Mouse (Mus musculus) limb, embryonic 10.5 days (tissue): ENCODE data around the gene Prkn. TPM values are rescaled to one million over a fixed set of nuclear protein-coding genes. Genes with fewer than 3 reads are reported as not detected.

Experiments used
- DNase-seq: peaks from one replicate; pipeline ENCODE4 v3.0.0-alpha.2; 2017; ENCODE audit warnings: low spot score
- H3K27ac ChIP-seq: fragments of 300-500 bp; sonication (generic); 2 replicates; pipeline ENCODE4 v1.5.1; 2016; ENCODE audit warnings: mild to moderate bottlenecking
- H3K27me3 ChIP-seq: fragments of 300-500 bp; sonication (generic); 2 replicates; pipeline ENCODE4 v1.6.1; 2016; ENCODE audit warnings: low read depth, mild to moderate bottlenecking; ENCODE audit not compliant: poor library complexity, severe bottlenecking
- H3K36me3 ChIP-seq: fragments of 300-500 bp; sonication (generic); 2 replicates; pipeline ENCODE4 v1.6.1; 2016; ENCODE audit warnings: mild to moderate bottlenecking, moderate library complexity
- H3K4me1 ChIP-seq: fragments of 300-500 bp; sonication (generic); 2 replicates; pipeline ENCODE4 v1.6.1; 2016
- H3K4me3 ChIP-seq: fragments of 300-500 bp; sonication (generic); 2 replicates; pipeline ENCODE4 v1.5.1; 2016; ENCODE audit warnings: mild to moderate bottlenecking, moderate library complexity
- H3K9me3 ChIP-seq: fragments of 300-500 bp; sonication (generic); replicated peaks from 2 replicates; pipeline ENCODE4 v1.6.1; 2016; ENCODE audit warnings: mild to moderate bottlenecking
- WGBS: fragments of 180-500 bp; shearing (Covaris S2); methylation state at CpG from one replicate; pipeline ENCODE4 v1.1.7; 2016; 5-methylcytosine and 5-hydroxymethylcytosine counted together
- polyA plus RNA-seq: library from polyadenylated mRNA; unstranded; fragments of >200 nt; fragmentation: Nextera tagmentation; extraction: Ambion mirVana; gene quantifications from 2 replicates; pipeline ENCODE4 v1.2.1, GENCODE M21; 2016

Prkn gene
- polyA plus RNA-seq, 1 experiment from 2014 or later = 0.85 TPM

GRCm38 (mm10) chr17:12031203-12031942 lies 1191.2 kb downstream of the Prkn start:
- H3K4me1 ChIP-seq = peaks cover 35% of the 10 kb centered on the region
- H3K27me3 ChIP-seq = peaks cover 28% of the 10 kb centered on the region
- H3K4me3 ChIP-seq = peak overlapping the region; percentile 33
- peak; percentile 86 for DNase-seq
- H3K9me3 ChIP-seq = no peaks in the 10 kb centered on the region
- peak overlapping the region; percentile 82 for H3K27ac ChIP-seq
- H3K36me3 ChIP-seq = no peaks in the 10 kb centered on the region
- 1% methylated on average over 10 of the region's 10 CpGs for WGBS

DNA sequence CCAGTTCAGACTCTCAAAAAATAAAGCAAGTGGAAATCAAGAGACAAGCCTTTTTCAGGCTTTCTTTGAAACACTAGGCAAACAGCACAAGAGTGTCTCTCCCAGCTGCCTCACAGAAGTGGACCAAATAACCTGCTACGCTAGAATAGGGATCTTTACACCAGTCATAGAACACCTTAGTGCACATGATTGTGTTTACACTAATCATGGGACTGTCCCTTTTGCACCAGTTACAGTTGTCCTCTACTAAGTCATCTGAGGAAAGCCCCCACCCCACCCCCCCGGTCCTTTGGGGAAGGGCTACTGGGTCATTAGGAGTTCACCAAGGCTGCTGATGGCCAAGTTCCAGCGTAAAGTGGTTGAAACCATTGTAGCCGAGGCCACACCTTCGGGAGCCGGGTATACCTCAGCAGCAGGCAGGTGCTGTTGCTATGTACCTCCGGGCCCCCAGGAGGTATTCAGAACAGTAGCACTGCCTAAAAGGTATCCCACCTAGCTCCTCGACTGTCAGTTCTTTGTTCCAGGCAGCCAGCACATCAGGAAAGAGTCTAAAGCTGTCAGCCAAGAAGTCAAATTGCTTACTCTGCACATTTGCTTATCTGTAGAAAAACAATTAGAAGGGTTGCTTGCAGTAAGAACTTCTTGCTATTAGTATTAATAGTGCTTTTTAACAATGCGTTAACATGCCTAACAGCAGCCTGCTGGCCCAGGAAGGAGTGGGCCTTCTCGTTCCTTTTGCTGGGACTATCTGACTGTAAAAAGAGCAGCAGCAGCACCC lies 1192.0 kb downstream of the Prkn start:
- Histone ChIP-seq H3K9me3 (no peaks in the 10 kb centered on the region), H3K27ac (0 out of 2 replicates have a peak overlapping the region, but pooled peaks have one; percentile 16), H3K4me3 (no peak overlapping the region), H3K4me1 (peaks cover 35% of the 10 kb centered on the region), H3K27me3 (peaks cover 28% of the 10 kb centered on the region), H3K36me3 (no peaks in the 10 kb centered on the region)
- WGBS = 68% methylated on average over 10 of the region's 10 CpGs
- DNase-seq = no peak

DNA sequence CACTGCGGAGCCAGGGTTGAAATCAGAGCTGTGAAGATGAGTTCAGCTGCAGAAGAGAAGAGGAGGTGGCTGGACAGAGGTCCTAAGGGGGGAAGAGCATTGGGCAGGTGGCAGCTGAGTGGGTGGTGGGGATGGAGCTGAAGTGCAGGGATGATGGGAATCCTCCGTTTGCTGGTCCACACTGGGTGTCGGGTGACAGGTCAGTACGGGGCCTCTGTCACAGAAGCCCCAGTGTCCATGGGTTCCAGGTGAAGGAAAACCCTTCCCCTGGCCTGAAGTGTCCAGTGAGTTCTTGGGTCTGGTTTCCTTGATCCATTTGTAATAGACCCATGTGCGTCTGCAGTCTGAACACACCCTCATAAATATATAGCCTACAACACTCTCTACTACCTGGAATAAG lies 1195.2 kb downstream of the Prkn start:
- no peak for DNase-seq

GRCm38 (mm10) chr17:12036205-12036604 lies 1196.0 kb downstream of the Prkn start:
- H3K36me3 ChIP-seq = no peaks in the 10 kb centered on the region

More for the DNA sequence above, 1195.2 kb downstream of the Prkn start:
- H3K9me3 ChIP-seq = no peaks in the 10 kb centered on the region
- peaks cover 27% of the 10 kb centered on the region for H3K4me1 ChIP-seq
- no peaks in the 10 kb centered on the region for H3K36me3 ChIP-seq
- H3K27ac ChIP-seq = no peak overlapping the region
- peaks cover 13% of the 10 kb centered on the region; the same call in 1 of the 2 replicates for H3K27me3 ChIP-seq
- H3K4me3 ChIP-seq = no peak overlapping the region
- 52% methylated on average over 5 of the region's 5 CpGs for WGBS

GRCm38 (mm10) chr17:12037065-12037464 lies 1196.9 kb downstream of the Prkn start:
- H3K27me3 ChIP-seq = peaks cover 12% of the 10 kb centered on the region; the same call in 1 of the 2 replicates
- WGBS = 82% methylated on average over 5 of the region's 5 CpGs
- H3K4me3 ChIP-seq = no peak overlapping the region
- H3K4me1 ChIP-seq = peaks cover 10% of the 10 kb centered on the region; the same call in 1 of the 2 replicates
- H3K9me3 ChIP-seq = no peaks in the 10 kb centered on the region
- H3K36me3 ChIP-seq = no peaks in the 10 kb centered on the region
- DNase-seq = no peak
- H3K27ac ChIP-seq = no peak overlapping the region

More at GRCm38 (mm10) chr17:12036205-12036604, 1196.0 kb downstream of the Prkn start:
- peaks cover 19% of the 10 kb centered on the region for H3K4me1 ChIP-seq
- H3K4me3 ChIP-seq = no peak overlapping the region
- no peaks in the 10 kb centered on the region for H3K9me3 ChIP-seq
- 47% methylated on average over 6 of the region's 6 CpGs for WGBS
- no peak overlapping the region for H3K27ac ChIP-seq
- DNase-seq = peak; percentile 74
- peaks cover 13% of the 10 kb centered on the region; the same call in 1 of the 2 replicates for H3K27me3 ChIP-seq

GRCm38 (mm10) chr17:12037574-12037973 lies 1197.4 kb downstream of the Prkn start:
- peaks cover 7% of the 10 kb centered on the region; the same call in 1 of the 2 replicates for H3K27me3 ChIP-seq
- no peak overlapping the region for H3K4me3 ChIP-seq
- H3K9me3 ChIP-seq = no peaks in the 10 kb centered on the region
- no peak overlapping the region for H3K27ac ChIP-seq
- H3K36me3 ChIP-seq = no peaks in the 10 kb centered on the region
- DNase-seq = no peak
- H3K4me1 ChIP-seq = 0 out of 2 replicates have a peak, but pooled peaks cover 6% of the 10 kb centered on the region
- 94% methylated on average over 2 of the region's 2 CpGs for WGBS

DNA sequence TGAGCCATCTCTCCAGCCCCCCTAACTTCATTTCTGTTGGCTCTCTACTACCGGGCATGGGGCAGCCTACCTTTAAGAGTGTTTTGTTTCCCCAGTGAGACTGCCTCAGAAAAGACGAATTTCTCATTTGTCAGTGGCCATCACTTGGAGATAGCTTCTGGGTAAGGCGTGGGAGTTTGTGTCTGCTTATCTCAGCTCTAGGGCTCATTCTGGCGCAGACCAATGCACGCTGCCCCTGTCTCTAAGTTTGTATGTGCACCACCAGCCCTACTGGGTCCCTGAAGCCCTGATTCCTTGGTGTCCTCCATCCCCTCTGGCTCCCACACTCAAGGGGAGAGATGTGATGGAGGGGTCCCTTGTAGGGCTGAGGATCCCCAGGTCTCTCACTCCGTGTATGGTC lies 1198.3 kb downstream of the Prkn start:
- 67% methylated on average over 6 of the region's 6 CpGs for WGBS
- Histone ChIP-seq H3K27ac (no peak overlapping the region), H3K27me3 (no peaks in the 10 kb centered on the region; the same call in 1 of the 2 replicates), H3K4me1 (0 out of 2 replicates have a peak, but pooled peaks cover 6% of the 10 kb centered on the region), H3K4me3 (no peak overlapping the region), H3K36me3 (no peaks in the 10 kb centered on the region), H3K9me3 (no peaks in the 10 kb centered on the region)
- no peak for DNase-seq

- DNase-seq = peak; percentile 92
- H3K4me1 ChIP-seq = 0 out of 2 replicates have a peak, but pooled peaks cover 6% of the 10 kb centered on the region
- no peaks in the 10 kb centered on the region for H3K9me3 ChIP-seq
- H3K27me3 ChIP-seq = peaks cover 7% of the 10 kb centered on the region; the same call in 1 of the 2 replicates
- no peaks in the 10 kb centered on the region for H3K36me3 ChIP-seq
- H3K4me3 ChIP-seq = no peak overlapping the region
- H3K27ac ChIP-seq = no peak overlapping the region
- 2% methylated on average over 9 of the region's 9 CpGs for WGBS
Observed at GRCm38 (mm10) chr17:12039188-12039587, 1199.0 kb downstream of the Prkn start.

- no peak for DNase-seq
- peak overlapping the region; percentile 42; the same call in 1 of the 2 replicates for H3K27ac ChIP-seq
- H3K4me3 ChIP-seq = no peak overlapping the region
- no peaks in the 10 kb centered on the region for H3K36me3 ChIP-seq
- 81% methylated on average over 3 of the region's 3 CpGs for WGBS
- H3K9me3 ChIP-seq = no peaks in the 10 kb centered on the region
- H3K27me3 ChIP-seq = peaks cover 13% of the 10 kb centered on the region; the same call in 1 of the 2 replicates
- peaks cover 11% of the 10 kb centered on the region for H3K4me1 ChIP-seq
Observed at GRCm38 (mm10) chr17:12039922-12040321, 1199.7 kb downstream of the Prkn start.

DNA sequence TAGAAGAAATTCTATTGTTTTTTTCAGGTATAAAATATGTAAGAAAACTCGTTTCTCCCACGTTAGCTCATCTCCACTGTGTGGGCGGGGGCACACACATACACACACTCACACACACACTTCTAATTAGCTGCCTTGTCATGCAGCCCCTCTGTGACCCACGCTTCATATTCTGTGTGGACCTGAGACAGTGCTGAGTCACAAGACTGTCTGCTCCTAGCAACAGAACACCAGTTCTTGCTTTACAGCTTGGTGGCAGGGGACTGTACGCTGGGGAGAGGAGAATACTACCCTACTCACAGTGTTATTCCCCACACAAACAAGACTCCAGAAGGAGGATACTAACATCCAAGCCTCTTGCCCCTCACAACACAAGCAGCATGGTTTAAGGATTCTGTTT lies 1200.4 kb downstream of the Prkn start:
- 88% methylated on average over 5 of the region's 5 CpGs for WGBS
- no peak for DNase-seq
- no peaks in the 10 kb centered on the region for H3K9me3 ChIP-seq

GRCm38 (mm10) chr17:12041091-12041655 lies 1201.0 kb downstream of the Prkn start:
- WGBS = 95% methylated on average over 5 of the region's 5 CpGs
- Histone ChIP-seq H3K36me3 (no peaks in the 10 kb centered on the region), H3K4me1 (peaks cover 14% of the 10 kb centered on the region), H3K4me3 (no peak overlapping the region), H3K9me3 (no peaks in the 10 kb centered on the region), H3K27ac (no peak overlapping the region), H3K27me3 (peaks cover 14% of the 10 kb centered on the region; the same call in 1 of the 2 replicates)
- no peak for DNase-seq

More for the DNA sequence above, 1200.4 kb downstream of the Prkn start:
- peaks cover 14% of the 10 kb centered on the region; the same call in 1 of the 2 replicates for H3K27me3 ChIP-seq
- no peak overlapping the region for H3K4me3 ChIP-seq
- no peak overlapping the region for H3K27ac ChIP-seq
- peaks cover 14% of the 10 kb centered on the region for H3K4me1 ChIP-seq
- H3K36me3 ChIP-seq = no peaks in the 10 kb centered on the region

DNA sequence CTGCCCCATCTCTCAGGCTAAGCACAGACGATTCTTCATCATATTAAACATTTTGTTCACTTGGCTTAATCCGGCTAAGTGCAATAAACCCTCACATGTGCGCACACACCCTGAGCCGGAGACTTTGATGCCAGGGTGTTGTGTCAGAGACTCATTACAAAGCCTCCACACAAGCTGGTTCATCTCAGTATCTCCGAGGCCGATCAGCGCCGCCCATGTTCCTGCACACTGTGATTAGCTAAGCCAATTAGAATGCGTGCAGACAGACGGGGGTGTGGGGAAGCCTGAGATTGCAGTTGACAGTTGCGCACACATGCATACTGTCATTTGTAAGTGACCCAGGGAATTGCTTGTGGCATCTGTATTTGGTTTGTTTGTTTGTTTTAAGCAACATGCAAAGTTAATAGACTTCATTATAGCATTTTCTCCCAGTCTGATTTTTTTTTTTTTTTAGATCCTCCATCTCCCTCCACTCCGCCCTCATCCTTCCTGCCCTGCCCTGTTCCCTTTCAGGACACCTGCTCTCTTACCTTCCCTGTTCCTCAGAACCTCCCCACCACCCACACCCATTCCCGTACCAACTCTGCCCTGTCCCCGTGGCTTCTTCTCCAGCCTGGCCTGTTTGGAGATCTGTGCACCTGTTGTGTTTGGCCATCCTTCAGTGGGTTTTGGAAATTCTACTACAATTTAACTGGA lies 1202.5 kb downstream of the Prkn start:
- Histone ChIP-seq H3K36me3 (no peaks in the 10 kb centered on the region), H3K27ac (no peak overlapping the region), H3K4me1 (peaks cover 14% of the 10 kb centered on the region), H3K27me3 (peaks cover 14% of the 10 kb centered on the region; the same call in 1 of the 2 replicates), H3K4me3 (no peak overlapping the region), H3K9me3 (no peaks in the 10 kb centered on the region)
- no peak for DNase-seq
- 70% methylated on average over 14 of the region's 14 CpGs for WGBS
